Mouse (Mus musculus) liver, adult 2 months (tissue): ENCODE data around the gene Glod4.

ENCODE experiments used
- CTCF ChIP-seq: fragments of 200-500 bp; IDR thresholded peaks from 2 replicates; pipeline ENCODE4 v1.5.1; 2011; ENCODE audit warnings: low read depth, low read length, control low read depth
- POLR2A ChIP-seq: fragments of 200-500 bp; IDR thresholded peaks from 2 replicates; pipeline ENCODE4 v1.6.1; 2011; ENCODE audit warnings: low read length, control low read depth; ENCODE audit not compliant: insufficient read depth; ENCODE audit errors: extremely low read depth

GRCm38 (mm10) chr11:76253145-76253917 is 9.8 kb upstream of the Glod4 start:
- TF ChIP-seq CTCF (peak; percentile 91), POLR2A (no peak)
